9 mouse cellular contexts compared by ENCODE assay signal in the genomic region with DNA sequence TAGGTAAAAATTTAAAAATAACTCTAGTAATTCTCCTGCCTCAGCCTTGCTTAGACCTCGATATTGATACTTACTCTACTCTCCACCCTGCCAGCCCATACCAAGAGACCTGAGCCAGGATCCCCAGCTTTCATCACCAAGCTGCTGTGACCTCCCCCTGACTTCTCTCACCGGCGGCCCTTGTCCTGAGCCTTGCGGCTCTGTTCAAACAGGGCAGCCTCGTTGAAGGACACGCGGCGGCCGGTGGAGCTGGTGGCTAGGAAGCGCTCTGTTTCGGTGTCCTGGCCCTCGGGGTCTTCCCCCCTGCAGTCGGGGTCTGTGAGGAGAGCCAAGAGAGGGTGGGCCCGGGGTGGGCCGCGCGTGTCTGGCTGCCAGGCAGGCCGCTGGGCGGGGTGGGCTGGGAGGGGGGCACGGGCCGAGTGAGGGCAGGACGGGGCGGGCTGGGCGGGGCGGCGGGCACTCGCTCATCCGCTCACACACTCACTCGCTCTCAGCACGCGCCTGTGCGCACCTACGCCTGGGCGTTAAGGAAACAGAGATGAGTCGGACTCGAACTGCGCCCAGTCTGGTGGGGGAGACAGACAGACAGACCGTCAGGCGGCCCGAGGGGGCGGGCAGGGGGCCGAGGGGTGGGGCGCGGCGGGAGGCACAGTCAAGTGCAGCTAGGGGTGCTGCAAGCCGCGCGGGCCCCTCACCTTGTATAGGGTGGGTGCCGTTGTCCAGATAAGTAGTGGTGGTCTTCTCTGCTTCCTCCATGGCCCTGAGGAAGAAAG. TPM values are rescaled to one million over a fixed set of nuclear protein-coding genes. Genes with fewer than 3 reads are reported as not detected.
DNase-seq lines count a peak whose midpoint lies in the region; ATAC-seq lines count a peak whose summit lies in the region.
"Had no signal": no experiment of that assay in that cellular context is flagged by ENCODE, and none has a peak within 500 bp of the region (broad histone marks: within the 10 kb centered on the region; RNA-seq: fewer than 3 reads in every experiment).

No protein-coding gene starts in this region.

- DNase-seq in kidney, postnatal 10 days, result no peak
- no peak for DNase-seq in embryo, embryonic 11 days
- DNase-seq in T-cell, adult 2 months (ENCODE audit: low spot score), result no peak

- no peaks in the 10 kb centered on the region for H3K9me3 ChIP-seq in kidney, embryonic 14.5 days (ENCODE audit: control insufficient read depth, low read length)
- no peaks in the 10 kb centered on the region for H3K9me3 ChIP-seq in embryonic facial prominence, embryonic 13.5 days
- no peaks in the 10 kb centered on the region for H3K9me3 ChIP-seq in hindbrain, embryonic 13.5 days
- H3K9me3 ChIP-seq in midbrain, embryonic 12.5 days, result no peaks in the 10 kb centered on the region
- H3K9me3 ChIP-seq: megakaryocyte, embryonic 14.5 days had no signal

- peak overlapping the region; percentile 77 for H3K4me3 ChIP-seq in kidney, embryonic 14.5 days (ENCODE audit: low read length)
- H3K4me3 ChIP-seq in embryonic facial prominence, embryonic 13.5 days, result peak overlapping the region; percentile 70
- peak overlapping the region; percentile 82 for H3K4me3 ChIP-seq in hindbrain, embryonic 13.5 days
- peak overlapping the region; percentile 66 for H3K4me3 ChIP-seq in midbrain, embryonic 12.5 days

- peak overlapping the region; percentile 99 for H3K4me2 ChIP-seq in kidney, embryonic 14.5 days (replicated peaks; ENCODE audit: low read depth, low read length)
- H3K4me2 ChIP-seq in embryonic facial prominence, embryonic 13.5 days, result peak overlapping the region; percentile 99
- H3K4me2 ChIP-seq in hindbrain, embryonic 13.5 days, result peak overlapping the region; percentile 93
- H3K4me2 ChIP-seq in midbrain, embryonic 12.5 days (replicated peaks), result peak overlapping the region; percentile 95

- ATAC-seq in kidney, embryonic 14.5 days (ENCODE audit: low FRiP score, low TSS enrichment), result no peak
- no peak for ATAC-seq in embryonic facial prominence, embryonic 13.5 days (ENCODE audit: insufficient number of reproducible peaks, insufficient read depth, low FRiP score, low TSS enrichment, low read depth)
- ATAC-seq in hindbrain, embryonic 13.5 days (ENCODE audit: low FRiP score), result no peak
- ATAC-seq in midbrain, embryonic 12.5 days (ENCODE audit: low FRiP score, low read depth), result no peak
- no peak for ATAC-seq in CD4-positive, CD25-positive, alpha-beta regulatory T cell, adult 4 months

- H3K4me1 ChIP-seq in kidney, embryonic 14.5 days (ENCODE audit: control insufficient read depth, insufficient read depth, low read length), result peaks cover 37% of the 10 kb centered on the region
- peaks cover 57% of the 10 kb centered on the region for H3K4me1 ChIP-seq in embryonic facial prominence, embryonic 13.5 days
- peaks cover 60% of the 10 kb centered on the region for H3K4me1 ChIP-seq in hindbrain, embryonic 13.5 days (replicated peaks)
- peaks cover 60% of the 10 kb centered on the region for H3K4me1 ChIP-seq in midbrain, embryonic 12.5 days

- 13% methylated on average over 33 of the region's 49 CpGs for WGBS in kidney, embryonic 14.5 days
- WGBS in embryonic facial prominence, embryonic 13.5 days, result 19% methylated on average over 49 of the region's 49 CpGs
- WGBS in hindbrain, embryonic 13.5 days, result 14% methylated on average over 35 of the region's 49 CpGs
- 14% methylated on average over 49 of the region's 49 CpGs for WGBS in midbrain, embryonic 12.5 days

- peaks cover 23% of the 10 kb centered on the region for H3K27me3 ChIP-seq in kidney, embryonic 14.5 days (ENCODE audit: control insufficient read depth, insufficient read depth, low read length)
- peaks cover 35% of the 10 kb centered on the region for H3K27me3 ChIP-seq in embryonic facial prominence, embryonic 13.5 days
- peaks cover 29% of the 10 kb centered on the region for H3K27me3 ChIP-seq in hindbrain, embryonic 13.5 days
- H3K27me3 ChIP-seq in midbrain, embryonic 12.5 days, result peaks cover 60% of the 10 kb centered on the region

- peak overlapping the region; percentile 44 for H3K9ac ChIP-seq in kidney, embryonic 14.5 days (ENCODE audit: low read depth, low read length)
- H3K9ac ChIP-seq in embryonic facial prominence, embryonic 13.5 days, result peak overlapping the region; percentile 62
- H3K9ac ChIP-seq in hindbrain, embryonic 13.5 days, result peak overlapping the region; percentile 97
- peak overlapping the region; percentile 86 for H3K9ac ChIP-seq in midbrain, embryonic 12.5 days (replicated peaks)

- H3K27ac ChIP-seq in kidney, embryonic 14.5 days (ENCODE audit: low read depth, low read length), result no peak overlapping the region
- no peak overlapping the region for H3K27ac ChIP-seq in embryonic facial prominence, embryonic 13.5 days
- peak overlapping the region; percentile 98 for H3K27ac ChIP-seq in hindbrain, embryonic 13.5 days
- H3K27ac ChIP-seq in midbrain, embryonic 12.5 days (replicated peaks), result no peak overlapping the region

- peaks cover 12% of the 10 kb centered on the region for H3K36me3 ChIP-seq in kidney, embryonic 14.5 days (ENCODE audit: control insufficient read depth, insufficient read depth, low read length)
- peaks cover 37% of the 10 kb centered on the region for H3K36me3 ChIP-seq in embryonic facial prominence, embryonic 13.5 days
- H3K36me3 ChIP-seq in hindbrain, embryonic 13.5 days, result peaks cover 53% of the 10 kb centered on the region
- H3K36me3 ChIP-seq in midbrain, embryonic 12.5 days, result peaks cover 39% of the 10 kb centered on the region

RNA-seq across cellular contexts. Expression of a gene that starts 2.1 kb away (rescaled TPM):
- 519 and 582 TPM in 2 replicates for polyA plus RNA-seq in kidney, embryonic 14.5 days (2014; fragmentation: Nextera tagmentation; extraction: Ambion mirVana)
- 491 and 513 TPM in 2 replicates for polyA plus RNA-seq in embryonic facial prominence, embryonic 13.5 days (2015; fragmentation: Nextera tagmentation; extraction: Ambion mirVana)
- polyA plus RNA-seq in hindbrain, embryonic 13.5 days (2015; fragmentation: Nextera tagmentation; extraction: Ambion mirVana), result 434 and 449 TPM in 2 replicates
- polyA plus RNA-seq in midbrain, embryonic 12.5 days (2016; fragmentation: Nextera tagmentation; extraction: Ambion mirVana), result 379 and 384 TPM in 2 replicates
- polyA plus RNA-seq in CD4-positive, CD25-positive, alpha-beta regulatory T cell, adult 4 months (2017; shearing (Covaris generic)), result 100 to 1,000 TPM; 303 to 370 TPM

RNA-seq across cellular contexts. Expression of a gene that starts 4.3 kb away (rescaled TPM):
- 8.1 and 8.4 TPM in 2 replicates for polyA plus RNA-seq in kidney, embryonic 14.5 days (2014; fragmentation: Nextera tagmentation; extraction: Ambion mirVana)
- polyA plus RNA-seq in embryonic facial prominence, embryonic 13.5 days (2015; fragmentation: Nextera tagmentation; extraction: Ambion mirVana), result 6.8 and 9.8 TPM in 2 replicates
- polyA plus RNA-seq in hindbrain, embryonic 13.5 days (2015; fragmentation: Nextera tagmentation; extraction: Ambion mirVana), result 57.4 and 59.2 TPM in 2 replicates
- polyA plus RNA-seq in midbrain, embryonic 12.5 days (2016; fragmentation: Nextera tagmentation; extraction: Ambion mirVana), result 19.3 and 20.0 TPM in 2 replicates
- 1 to 10 TPM; 1.3 to 1.4 TPM for polyA plus RNA-seq in CD4-positive, CD25-positive, alpha-beta regulatory T cell, adult 4 months (2017; shearing (Covaris generic))

RNA-seq across cellular contexts. Expression of a gene that starts 11.7 kb away (rescaled TPM):
- 42.3 and 46.2 TPM in 2 replicates for polyA plus RNA-seq in kidney, embryonic 14.5 days (2014; fragmentation: Nextera tagmentation; extraction: Ambion mirVana)
- polyA plus RNA-seq in embryonic facial prominence, embryonic 13.5 days (2015; fragmentation: Nextera tagmentation; extraction: Ambion mirVana), result 21.2 and 25.7 TPM in 2 replicates
- 32.4 and 34.7 TPM in 2 replicates for polyA plus RNA-seq in hindbrain, embryonic 13.5 days (2015; fragmentation: Nextera tagmentation; extraction: Ambion mirVana)
- polyA plus RNA-seq in midbrain, embryonic 12.5 days (2016; fragmentation: Nextera tagmentation; extraction: Ambion mirVana), result 41.7 and 46.4 TPM in 2 replicates
- polyA plus RNA-seq in CD4-positive, CD25-positive, alpha-beta regulatory T cell, adult 4 months (2017; shearing (Covaris generic)), result 1 to 10 TPM; 4.6 to 8.2 TPM

RNA-seq across cellular contexts. Expression of a gene that starts 20.8 kb away (rescaled TPM):
- polyA plus RNA-seq in kidney, embryonic 14.5 days (2014; fragmentation: Nextera tagmentation; extraction: Ambion mirVana), result 26.6 and 42.0 TPM in 2 replicates
- polyA plus RNA-seq in embryonic facial prominence, embryonic 13.5 days (2015; fragmentation: Nextera tagmentation; extraction: Ambion mirVana), result 18.5 and 19.0 TPM in 2 replicates
- polyA plus RNA-seq in hindbrain, embryonic 13.5 days (2015; fragmentation: Nextera tagmentation; extraction: Ambion mirVana), result 16.3 and 18.2 TPM in 2 replicates
- 16.7 and 20.3 TPM in 2 replicates for polyA plus RNA-seq in midbrain, embryonic 12.5 days (2016; fragmentation: Nextera tagmentation; extraction: Ambion mirVana)
- polyA plus RNA-seq in CD4-positive, CD25-positive, alpha-beta regulatory T cell, adult 4 months (2017; shearing (Covaris generic)), result 10 to 100 TPM; 19.2 to 30.7 TPM

RNA-seq across cellular contexts. Expression of a gene that starts 29.4 kb away (rescaled TPM):
- 80.0 and 104 TPM in 2 replicates for polyA plus RNA-seq in kidney, embryonic 14.5 days (2014; fragmentation: Nextera tagmentation; extraction: Ambion mirVana)
- 142 and 162 TPM in 2 replicates for polyA plus RNA-seq in embryonic facial prominence, embryonic 13.5 days (2015; fragmentation: Nextera tagmentation; extraction: Ambion mirVana)
- polyA plus RNA-seq in hindbrain, embryonic 13.5 days (2015; fragmentation: Nextera tagmentation; extraction: Ambion mirVana), result 364 and 409 TPM in 2 replicates
- polyA plus RNA-seq in midbrain, embryonic 12.5 days (2016; fragmentation: Nextera tagmentation; extraction: Ambion mirVana), result 227 and 233 TPM in 2 replicates
- polyA plus RNA-seq in CD4-positive, CD25-positive, alpha-beta regulatory T cell, adult 4 months (2017; shearing (Covaris generic)), result 100 to 1,000 TPM; 124 to 272 TPM

Comparison
In these comparisons a context has a peak if more than half of its experiments do, and no peak if none do; other contexts are left out.
1. H3K9ac ChIP-seq: peak in every context shown above with its lines; median percentile 97 in hindbrain, embryonic 13.5 days; 86 in midbrain, embryonic 12.5 days; 62 in embryonic facial prominence, embryonic 13.5 days; 44 in kidney, embryonic 14.5 days.